Mouse (Mus musculus) myocyte (in vitro differentiated cells): Measurements from ENCODE around the gene Sema3b.

Source experiments
- CEBPB ChIP-seq: IDR thresholded peaks from 2 replicates; pipeline ENCODE4 v1.6.1; 2011; ENCODE audit warnings: mild to moderate bottlenecking, moderate library complexity; ENCODE audit not compliant: poor library complexity, insufficient read depth, severe bottlenecking
- POLR2A ChIP-seq: IDR thresholded peaks from one replicate; pipeline ENCODE4 v1.6.1; 2011; ENCODE audit warnings: low read depth, mild to moderate bottlenecking, control low read depth, moderate library complexity; ENCODE audit not compliant: insufficient read length
- SRF ChIP-seq: IDR thresholded peaks from one replicate; pipeline ENCODE4 v1.6.1; 2011; ENCODE audit warnings: low read depth; ENCODE audit not compliant: control insufficient read depth, insufficient read length

- TF ChIP-seq CEBPB (no peak), POLR2A (no peak), SRF (no peak)
These were observed 22.8 kb upstream of the Sema3b start for GRCm38 (mm10) chr9:107631861-107632260.
